In the genomic region with DNA sequence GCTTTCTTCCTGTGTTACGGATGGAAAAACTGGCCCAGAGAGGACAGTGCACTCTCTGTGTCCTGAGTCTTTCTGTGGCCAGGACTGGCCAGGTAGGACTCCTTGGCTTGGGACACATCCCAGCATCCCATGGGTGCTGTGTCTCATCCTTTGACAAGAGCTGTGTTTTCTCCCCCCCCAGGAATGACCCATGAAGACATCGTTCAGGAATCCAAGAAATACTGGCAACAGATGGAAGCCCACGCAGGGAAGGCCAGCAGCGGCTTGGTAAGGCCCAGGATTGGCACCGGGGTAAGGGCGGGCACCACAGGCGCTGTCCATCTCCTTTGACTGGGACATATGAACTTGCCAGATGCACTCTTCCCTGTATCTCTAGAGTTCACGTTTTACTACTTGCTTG, we compare ENCODE assay signal across 21 mouse cellular contexts. TPM values are rescaled to one million over a fixed set of nuclear protein-coding genes. Genes with fewer than 3 reads are reported as not detected.
A peak's percentile ranks its signal among the peaks of the same experiment; 100 is the strongest.
DNase-seq lines count a peak whose midpoint lies in the region; ATAC-seq and TF ChIP-seq lines count a peak whose summit lies in the region.
"Had no signal": no experiment of that assay in that cellular context is flagged by ENCODE, and none has a peak within 500 bp of the region (broad histone marks: within the 10 kb centered on the region; RNA-seq: fewer than 3 reads in every experiment).

No protein-coding gene starts in this region.

- no peak overlapping the region for H3K4me3 ChIP-seq in cerebellum, adult 2 months (replicated peaks; ENCODE audit: insufficient read depth, low read depth, low read length)
- no peak overlapping the region for H3K4me3 ChIP-seq in forebrain, embryonic 16.5 days (replicated peaks; ENCODE audit: low read length)
- H3K4me3 ChIP-seq: embryonic facial prominence, embryonic 12.5 days; embryonic facial prominence, embryonic 15.5 days; heart, adult 2 months; hindbrain, embryonic 12.5 days; hindbrain, embryonic 15.5 days had no signal

- DNase-seq in cerebellum, adult 11 months, result peak; percentile 39
- DNase-seq in cerebellum, adult 9-10 months, result no peak
- DNase-seq in cerebellum, adult 2 months, result peak; percentile 56 to 73
- DNase-seq in cerebellum, postnatal 25 days, result peak; percentile 64 to 78
- DNase-seq in heart, adult 9 months (ENCODE audit: low spot score in 2 of 2), result no peak
- DNase-seq: adrenal gland, adult 8-10 months; adrenal gland, postnatal 25 days; gastrocnemius, postnatal 10 days; gastrocnemius, postnatal 36 days; heart, adult 2 months; kidney, adult 2 months had no signal

- TF ChIP-seq POLR2A in cerebellum, adult 2 months (IDR thresholded peaks at IDR 0.05; ENCODE audit: borderline replicate concordance, insufficient read depth, low read length), result no peak

- no peaks in the 10 kb centered on the region for H3K9me3 ChIP-seq in forebrain, embryonic 16.5 days (ENCODE audit: control insufficient read depth, low read length)
- H3K9me3 ChIP-seq: embryonic facial prominence, embryonic 12.5 days; embryonic facial prominence, embryonic 15.5 days; hindbrain, embryonic 12.5 days; hindbrain, embryonic 15.5 days had no signal

- H3K27ac ChIP-seq in cerebellum, adult 2 months (ENCODE audit: insufficient read depth, low read length), result peak overlapping the region; percentile 38
- H3K27ac ChIP-seq in forebrain, embryonic 16.5 days (ENCODE audit: low read length), result no peak overlapping the region
- H3K27ac ChIP-seq: embryonic facial prominence, embryonic 12.5 days; embryonic facial prominence, embryonic 15.5 days; heart, adult 2 months; hindbrain, embryonic 12.5 days; hindbrain, embryonic 15.5 days had no signal

- peaks cover 46% of the 10 kb centered on the region for H3K36me3 ChIP-seq in forebrain, embryonic 16.5 days (ENCODE audit: control insufficient read depth, insufficient read depth)

- H3K27me3 ChIP-seq in cerebellum, adult 2 months (ENCODE audit: control insufficient read depth, insufficient read depth, low read length), result no peaks in the 10 kb centered on the region
- no peaks in the 10 kb centered on the region for H3K27me3 ChIP-seq in forebrain, embryonic 16.5 days (replicated peaks; ENCODE audit: control insufficient read depth, insufficient read depth, low read length)
- H3K27me3 ChIP-seq: embryonic facial prominence, embryonic 12.5 days; embryonic facial prominence, embryonic 15.5 days; hindbrain, embryonic 12.5 days; hindbrain, embryonic 15.5 days had no signal

- no peak overlapping the region for H3K4me2 ChIP-seq in forebrain, embryonic 16.5 days (ENCODE audit: low read length)
- H3K4me2 ChIP-seq: embryonic facial prominence, embryonic 12.5 days; embryonic facial prominence, embryonic 15.5 days; heart, embryonic 11.5 days; hindbrain, embryonic 12.5 days; hindbrain, embryonic 15.5 days had no signal

- peaks cover 25% of the 10 kb centered on the region for H3K4me1 ChIP-seq in cerebellum, adult 2 months (ENCODE audit: control insufficient read depth, insufficient read depth, low read length)
- no peaks in the 10 kb centered on the region for H3K4me1 ChIP-seq in forebrain, embryonic 16.5 days (replicated peaks; ENCODE audit: control insufficient read depth, insufficient read depth, low read length)
- H3K4me1 ChIP-seq: embryonic facial prominence, embryonic 12.5 days; embryonic facial prominence, embryonic 15.5 days; hindbrain, embryonic 12.5 days; hindbrain, embryonic 15.5 days had no signal

- WGBS in cerebellum, adult 2 months, result 11% methylated on average over 8 of the region's 8 CpGs
- WGBS in forebrain, embryonic 16.5 days, result 95% methylated on average over 8 of the region's 8 CpGs

- H3K9ac ChIP-seq in forebrain, embryonic 16.5 days (replicated peaks; ENCODE audit: low read depth, low read length), result no peak overlapping the region
- H3K9ac ChIP-seq: embryonic facial prominence, embryonic 12.5 days; embryonic facial prominence, embryonic 15.5 days; hindbrain, embryonic 12.5 days; hindbrain, embryonic 15.5 days had no signal

- no peak for TF ChIP-seq CTCF in cerebellum, adult 2 months (IDR thresholded peaks at IDR 0.05; ENCODE audit: borderline replicate concordance, insufficient read depth, low read depth, low read length)

- no peak for ATAC-seq in cerebellum, adult (ENCODE audit: insufficient number of reproducible peaks, low FRiP score, low TSS enrichment)
- no peak for ATAC-seq in forebrain, embryonic 16.5 days
- ATAC-seq: activated CD4-positive, CD25-positive, alpha-beta regulatory T cell, adult 4 months; forebrain, embryonic 14.5 days; intestine, postnatal 0 days had no signal

RNA-seq across cellular contexts. Expression of gene Tef, which starts 16.5 kb away (rescaled TPM):
- 279 and 288 TPM in 2 replicates for polyA plus RNA-seq in cerebellum, adult 2 months (2012; rRNA removed)
- 32.7 and 33.3 TPM in 2 replicates for polyA plus RNA-seq in forebrain, embryonic 16.5 days (2015; fragmentation: Nextera tagmentation; extraction: Ambion mirVana)

RNA-seq across cellular contexts. Expression of gene Rangap1, which starts 40.4 kb away (rescaled TPM):
- 102 and 113 TPM in 2 replicates for polyA plus RNA-seq in cerebellum, adult 2 months (2012; rRNA removed)
- 123 and 143 TPM in 2 replicates for polyA plus RNA-seq in forebrain, embryonic 16.5 days (2015; fragmentation: Nextera tagmentation; extraction: Ambion mirVana)

RNA-seq across cellular contexts. Expression of gene Zc3h7b, which starts 40.8 kb away (rescaled TPM):
- 67.0 and 72.1 TPM in 2 replicates for polyA plus RNA-seq in cerebellum, adult 2 months (2012; rRNA removed)
- polyA plus RNA-seq in forebrain, embryonic 16.5 days (2015; fragmentation: Nextera tagmentation; extraction: Ambion mirVana), result 58.6 and 59.1 TPM in 2 replicates

Comparison
In these comparisons a context has a peak if more than half of its experiments do, and no peak if none do; other contexts are left out.
1. DNase-seq: peak in cerebellum, adult 11 months (single experiment), cerebellum, adult 2 months (2 of 2) and cerebellum, postnatal 25 days (2 of 2); none in cerebellum, adult 9-10 months (single experiment) and heart, adult 9 months (0 of 2).